Mouse (Mus musculus): ENCODE results near the gene Fkbpl.
A peak's percentile ranks its signal among the peaks of the same experiment; 100 is the strongest.

The Fkbpl gene

DNA sequence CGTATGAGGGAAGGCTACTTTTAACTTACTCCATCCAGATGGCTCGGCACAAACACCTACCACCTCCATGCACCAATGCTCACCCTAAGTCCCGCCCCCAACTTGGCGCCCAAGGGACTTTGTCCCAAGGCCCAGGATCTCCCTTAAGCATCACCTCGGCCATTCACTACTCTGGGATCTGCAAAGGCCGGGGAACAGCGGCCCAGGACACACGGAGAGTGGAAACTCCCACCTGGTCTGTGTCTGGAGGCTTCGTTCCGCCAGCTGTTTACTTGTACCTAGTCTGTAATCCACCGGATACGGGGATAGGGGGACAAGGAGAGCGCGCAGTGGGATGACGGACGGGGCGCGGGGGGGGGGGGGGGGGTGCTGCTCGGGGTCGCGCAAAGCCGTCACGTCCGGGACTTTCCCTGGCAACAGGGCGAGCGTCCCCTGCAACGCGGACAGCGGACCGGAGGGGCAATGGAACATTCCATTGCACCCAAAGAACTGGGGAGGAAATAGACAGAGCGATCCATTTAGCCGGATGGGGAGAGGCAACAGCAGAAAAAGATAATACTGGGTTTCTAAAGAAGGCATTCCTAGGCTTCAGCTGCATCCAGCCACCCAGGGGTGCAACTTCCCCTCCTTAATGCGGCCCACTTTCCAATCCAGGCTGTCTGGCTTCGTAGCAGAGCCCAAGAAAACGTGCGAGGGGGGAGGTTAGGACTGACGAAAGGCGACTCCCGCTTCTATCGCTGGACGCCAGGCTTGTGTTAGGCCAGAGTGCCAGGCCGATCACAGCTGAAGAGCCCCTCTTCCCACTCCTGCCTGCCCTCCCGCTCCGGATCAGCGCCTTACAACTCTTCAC, 17.2 kb upstream of the Fkbpl start:
- DNase-seq (ENCODE audit: low read depth, low spot score) = peak; percentile 86

DNA sequence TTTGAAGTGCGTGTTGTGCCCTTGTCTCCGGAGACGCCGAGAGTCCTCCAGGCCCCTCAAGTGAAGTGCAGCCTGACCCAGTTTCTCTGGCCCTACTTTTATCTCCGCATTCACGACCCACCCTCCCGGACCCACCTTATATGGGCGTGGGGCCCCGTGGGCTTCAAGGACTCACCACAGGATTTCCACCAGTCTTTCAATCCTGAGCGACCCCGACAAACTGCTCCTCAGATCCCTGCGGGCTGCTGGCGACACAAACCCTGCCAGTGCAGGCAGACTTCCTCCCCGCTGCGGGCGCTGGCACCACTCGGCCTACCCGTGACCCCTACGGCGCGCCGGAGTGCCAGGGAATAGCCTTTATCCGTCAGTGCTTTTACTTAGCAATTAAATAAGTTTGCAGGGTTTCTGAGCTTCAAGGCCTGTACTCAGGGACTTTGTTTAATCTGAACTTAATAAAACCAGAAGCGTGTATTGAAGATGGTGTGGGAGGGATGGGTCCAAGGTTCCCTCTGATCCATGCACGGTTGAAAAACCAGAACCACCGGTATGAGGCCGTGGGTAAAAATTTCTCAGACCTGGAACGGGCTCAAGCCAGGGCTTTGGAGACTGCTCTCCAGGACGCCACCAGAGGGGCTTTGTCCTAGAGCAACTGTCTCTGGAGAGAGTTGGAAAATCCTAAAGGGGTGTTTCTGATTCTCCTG, 16.5 kb upstream of the Fkbpl start, which contains the start of gene Ppt2:
Ppt2 (minus strand) TSS at position 568 of the 701 bp plus-strand sequence.
- DNase-seq (ENCODE audit: low read depth, low spot score) = peak; percentile 54

DNA sequence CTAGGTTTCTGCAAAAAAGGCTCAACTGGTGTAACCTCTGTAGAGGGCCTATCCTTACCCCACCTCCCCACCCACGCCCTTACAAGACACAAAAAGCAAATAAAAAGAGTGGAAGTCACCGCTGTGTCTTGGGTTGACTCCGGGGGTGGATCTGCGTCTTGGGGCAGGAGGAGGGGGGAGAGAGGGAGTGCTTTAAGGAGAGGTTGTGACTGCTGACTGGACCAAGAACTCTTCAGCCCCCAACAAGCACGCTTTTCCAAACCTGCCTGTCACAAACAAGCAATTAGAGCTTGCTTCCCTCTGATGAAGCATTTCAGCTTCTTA, 16.0 kb upstream of the Fkbpl start:
- peak; percentile 45 for DNase-seq (ENCODE audit: low read depth, low spot score)

DNA sequence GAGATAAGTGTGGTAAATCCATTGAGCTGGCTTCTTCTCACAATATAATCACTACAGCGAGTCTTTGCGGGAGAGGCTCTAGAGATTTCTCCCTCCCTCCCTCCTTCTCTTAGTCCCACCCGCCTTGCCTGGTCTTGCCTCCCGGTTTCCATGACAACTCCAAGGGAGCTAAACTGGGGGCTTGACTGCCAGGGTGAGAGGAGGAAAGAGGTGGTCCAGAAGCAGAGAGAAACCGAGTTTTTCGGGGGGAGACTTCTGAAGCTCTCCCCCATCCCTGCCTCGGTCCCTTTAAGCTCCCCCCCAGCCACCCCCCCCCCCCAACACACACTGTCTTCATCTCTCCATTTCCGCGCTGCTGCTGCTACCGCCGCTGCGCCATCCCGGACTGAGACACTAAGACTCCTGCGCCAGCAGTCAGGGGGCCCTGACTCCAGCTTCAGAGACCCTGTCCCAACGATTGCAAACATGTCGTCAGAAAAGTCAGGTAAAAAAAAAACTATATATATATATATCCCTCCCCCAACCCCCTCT, 15.3 kb upstream of the Fkbpl start, which contains the start of gene Prrt1:
Prrt1 (plus strand) TSS at position 313 of the 531 bp plus-strand sequence.
- DNase-seq (ENCODE audit: low read depth, low spot score) = peak; percentile 34

DNA sequence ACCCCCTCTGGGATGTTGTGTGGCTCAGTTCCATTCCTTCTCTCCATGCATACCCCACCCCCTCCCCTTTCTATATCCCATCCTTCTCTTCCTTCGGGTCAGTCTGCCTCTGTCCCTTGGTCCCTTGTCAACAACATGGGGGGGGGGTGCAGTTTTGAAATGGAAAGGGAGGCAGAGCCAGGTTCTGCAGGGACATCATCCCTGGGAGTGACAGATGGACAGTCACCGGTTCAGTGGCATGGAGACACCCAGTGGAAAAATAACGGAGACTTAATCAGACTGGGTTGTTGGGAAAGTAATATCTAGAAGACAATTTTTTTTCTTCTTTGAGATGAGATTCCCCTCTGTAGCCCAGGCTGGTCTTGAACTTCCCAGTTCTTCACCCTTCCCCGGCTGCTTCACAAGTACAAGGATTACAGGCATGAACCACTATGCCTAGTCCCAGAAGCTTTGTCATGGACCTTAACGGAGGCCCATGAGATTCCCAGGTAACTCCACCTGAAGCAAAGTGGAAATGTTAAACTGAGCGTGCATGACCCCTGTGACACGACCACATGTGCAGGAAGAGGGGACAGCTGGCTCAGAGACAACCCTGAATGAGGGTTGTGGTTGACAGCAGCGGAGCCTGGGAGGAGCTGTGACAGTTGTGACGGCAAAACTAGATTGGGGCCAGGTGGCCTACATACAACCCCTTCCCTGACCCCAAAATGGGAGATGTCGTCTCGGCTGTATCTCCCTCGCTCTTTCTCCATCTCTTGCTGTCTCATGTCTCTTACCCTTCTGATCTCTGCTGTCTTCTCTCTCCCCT, 14.6 kb upstream of the Fkbpl start:
- peak; percentile 76 for DNase-seq (ENCODE audit: low read depth, low spot score)

DNA sequence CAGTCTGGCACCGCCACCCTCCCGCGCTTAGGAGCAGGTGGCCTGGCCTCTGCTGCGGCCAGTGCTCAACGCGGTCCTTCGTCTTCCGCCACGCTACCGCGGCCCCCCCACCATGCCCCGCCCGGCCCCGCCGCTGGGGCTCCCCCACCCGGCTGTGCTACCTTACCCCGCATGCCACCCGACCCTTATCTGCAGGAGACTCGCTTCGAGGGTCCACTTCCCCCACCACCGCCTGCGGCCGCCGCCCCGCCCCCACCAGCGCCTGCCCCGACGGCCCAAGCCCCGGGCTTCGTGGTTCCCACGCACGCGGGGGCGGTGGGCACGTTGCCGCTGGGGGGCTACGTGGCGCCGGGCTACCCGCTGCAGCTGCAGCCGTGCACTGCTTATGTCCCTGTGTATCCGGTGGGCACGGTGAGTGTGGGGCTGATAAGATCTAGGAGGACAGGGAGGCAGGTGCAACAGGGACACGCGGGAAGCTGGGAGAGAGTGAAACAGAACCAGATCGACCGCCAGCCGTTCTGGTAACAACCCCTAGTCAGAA, 13.7 kb upstream of the Fkbpl start:
- peak; percentile 39 for DNase-seq (ENCODE audit: low read depth, low spot score)

DNA sequence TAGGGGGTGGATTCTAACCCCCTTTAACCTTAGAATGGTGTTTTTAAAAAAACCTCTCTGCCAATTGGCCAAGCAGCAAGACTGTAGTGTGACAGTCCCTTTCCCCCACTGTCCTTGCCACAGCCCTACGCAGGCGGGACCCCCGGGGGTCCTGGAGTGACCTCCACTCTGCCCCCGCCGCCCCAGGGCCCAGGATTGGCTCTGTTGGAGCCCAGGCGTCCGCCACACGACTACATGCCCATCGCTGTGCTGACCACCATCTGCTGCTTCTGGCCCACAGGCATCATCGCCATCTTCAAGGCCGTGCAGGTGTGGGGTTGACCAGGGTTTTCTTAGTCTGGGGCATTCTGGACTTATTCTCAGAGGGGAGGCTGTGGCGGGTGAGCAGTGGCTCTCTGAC, 12.9 kb upstream of the Fkbpl start:
- no peak for DNase-seq (ENCODE audit: low read depth, low spot score)

DNA sequence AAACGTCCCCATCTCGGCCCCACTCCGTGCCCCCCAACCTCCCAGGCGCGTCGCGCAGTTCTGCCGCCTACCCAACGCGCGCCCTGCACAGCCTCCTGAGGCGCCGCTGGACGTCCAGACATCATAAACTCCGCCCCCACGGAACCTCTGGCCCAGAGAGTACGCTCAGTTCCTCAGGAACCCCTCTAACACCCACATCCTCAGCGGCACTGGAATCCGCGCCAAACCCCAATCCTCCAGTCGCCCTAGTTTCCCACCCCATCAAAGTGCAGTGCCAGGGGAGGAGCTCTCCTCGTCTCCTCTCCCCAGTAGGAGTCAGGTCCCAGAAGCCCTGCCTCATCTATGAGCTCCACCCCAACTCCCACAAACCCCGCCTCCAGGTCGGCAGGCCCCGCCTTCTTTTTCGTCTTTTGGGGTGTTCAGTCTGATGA, 12.3 kb upstream of the Fkbpl start:
- peak; percentile 75 for DNase-seq (ENCODE audit: low read depth, low spot score)

DNA sequence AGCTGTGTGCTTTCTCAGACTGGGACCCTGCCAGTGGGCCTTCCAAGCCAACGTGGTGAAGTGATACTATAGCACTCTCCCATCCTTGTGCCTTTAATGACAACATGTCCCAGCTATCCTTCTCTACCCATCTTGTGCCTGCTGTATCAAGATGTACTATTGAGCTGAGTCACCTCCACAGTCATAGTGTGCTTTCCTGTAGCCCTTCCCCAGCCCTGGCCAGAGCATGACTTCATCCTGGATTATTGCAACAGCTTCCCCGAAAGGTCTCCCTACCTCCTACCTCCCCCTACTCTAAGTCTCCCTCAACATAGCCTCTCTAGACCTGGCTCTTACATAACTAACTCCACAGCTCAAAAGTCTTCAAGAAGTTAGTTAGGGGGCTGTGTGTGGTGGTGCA, 8.9 kb upstream of the Fkbpl start:
- no peak for DNase-seq (ENCODE audit: low read depth, low spot score)

DNA sequence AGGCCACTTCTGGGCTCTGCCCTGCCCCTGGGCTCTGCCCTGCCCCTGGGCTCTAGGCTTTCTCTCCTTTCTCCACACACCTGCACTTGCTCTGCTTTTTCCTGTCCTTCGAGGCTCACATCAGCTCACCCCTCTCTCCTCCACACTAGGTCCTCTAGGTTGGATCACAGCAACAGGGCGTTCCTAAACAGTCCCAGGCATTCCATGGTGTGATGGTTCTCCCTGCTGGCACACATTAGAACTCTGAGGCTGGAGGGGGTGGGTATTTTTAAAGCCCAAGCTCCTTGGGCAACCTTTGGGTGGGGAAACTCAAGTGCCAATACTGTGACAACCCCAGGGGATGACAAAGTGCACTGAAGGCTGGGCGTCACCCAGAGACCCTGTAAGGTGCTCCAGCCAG, 7.1 kb upstream of the Fkbpl start:
- DNase-seq (ENCODE audit: low read depth, low spot score) = no peak

DNA sequence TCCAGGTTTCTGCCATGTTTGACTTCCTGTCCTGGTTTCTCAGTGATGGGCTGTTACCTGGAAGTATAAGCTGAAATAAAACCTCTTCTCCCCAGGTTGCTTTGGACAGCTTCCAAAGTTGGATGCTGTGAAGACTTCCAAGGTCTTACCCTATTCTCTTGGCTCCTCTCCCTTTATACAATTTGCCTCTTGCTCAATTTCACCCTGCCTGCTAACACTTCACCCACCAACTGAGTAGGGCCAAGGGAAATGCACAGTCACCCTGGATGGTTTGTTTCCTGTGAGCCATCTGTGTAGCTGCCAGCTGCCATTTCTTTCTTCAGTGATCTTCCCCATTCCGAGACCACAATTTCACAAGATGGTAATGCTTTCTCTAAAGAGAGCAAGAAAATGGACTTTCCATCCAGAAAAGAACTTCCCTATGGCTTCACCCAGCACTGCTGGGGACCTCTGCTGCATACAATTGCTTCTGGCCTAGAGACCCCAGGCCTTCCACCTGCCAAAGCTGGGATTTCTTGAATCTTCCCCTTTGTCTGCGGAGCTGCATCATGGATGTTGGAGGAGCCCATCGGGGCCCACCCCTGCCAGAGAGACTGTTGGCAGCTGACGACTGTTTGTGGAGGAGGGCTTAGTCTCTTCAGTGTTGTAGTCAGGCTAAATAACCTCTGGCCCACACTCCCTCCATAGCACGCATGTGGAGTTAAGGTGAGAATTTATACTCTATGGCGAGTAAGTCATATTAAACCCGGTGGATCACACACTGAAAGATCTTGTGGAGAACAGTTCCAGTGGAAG, 4.9 kb upstream of the Fkbpl start:
- no peak for DNase-seq (ENCODE audit: low read depth, low spot score)

DNA sequence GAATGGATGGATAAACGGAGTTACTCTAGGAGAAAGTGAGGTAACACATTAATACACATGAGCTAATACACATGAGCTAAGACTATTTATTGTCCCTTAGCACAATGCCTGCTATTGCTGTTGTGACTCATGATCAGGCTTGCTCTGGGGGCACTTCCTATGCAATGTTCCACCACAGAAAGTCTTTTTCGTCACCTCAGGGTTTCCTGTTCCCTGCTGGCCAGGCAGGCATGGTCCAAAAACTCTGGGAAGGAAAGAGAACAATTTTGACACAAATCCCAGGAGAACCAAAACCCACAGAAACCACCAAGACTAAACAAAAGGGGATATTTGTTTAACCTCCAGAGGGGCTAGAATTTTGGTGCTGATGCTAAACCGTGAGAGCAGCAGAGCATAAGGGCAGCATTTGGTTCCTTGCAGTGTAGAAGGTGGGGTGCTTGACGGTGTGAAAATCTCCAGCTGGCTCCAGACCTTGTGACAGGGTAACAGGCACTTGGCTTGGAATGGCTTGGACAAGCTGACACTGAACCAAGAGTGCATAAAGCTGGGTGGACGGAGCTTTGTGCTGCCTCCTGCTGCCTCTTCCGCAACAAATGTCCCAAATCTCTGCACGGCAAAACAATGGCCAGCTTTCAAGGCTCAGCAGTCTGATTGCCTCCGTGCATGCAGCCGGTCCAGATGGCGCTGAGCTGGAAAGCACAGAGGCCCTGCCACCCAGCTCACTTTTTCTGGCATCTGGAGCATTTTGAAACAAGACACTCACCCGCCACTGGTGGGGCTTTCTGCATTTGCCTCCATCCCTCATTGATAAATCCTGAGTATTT, 3.6 kb upstream of the Fkbpl start:
- DNase-seq (ENCODE audit: low read depth, low spot score) = no peak

DNA sequence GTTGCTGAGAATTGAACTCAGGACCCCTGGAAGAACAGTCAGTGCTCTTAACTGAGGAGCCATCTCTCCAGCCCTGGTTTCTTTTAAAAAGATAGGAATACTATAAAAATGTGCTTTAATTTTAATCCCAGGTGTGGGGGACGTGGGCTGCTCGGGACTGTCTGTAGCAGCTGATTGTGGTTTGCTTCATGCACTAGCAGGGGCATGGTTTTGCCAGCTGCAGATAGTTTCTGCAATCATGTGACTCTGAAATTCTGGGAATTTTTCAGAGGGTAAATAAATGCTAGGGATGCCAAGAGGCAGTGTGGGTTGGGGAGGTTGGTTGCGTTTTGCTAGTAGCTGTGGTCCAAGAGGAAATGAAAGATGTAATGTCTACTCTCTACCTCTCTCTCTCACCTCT, 2.6 kb upstream of the Fkbpl start:
- no peak for DNase-seq (ENCODE audit: low read depth, low spot score)

DNA sequence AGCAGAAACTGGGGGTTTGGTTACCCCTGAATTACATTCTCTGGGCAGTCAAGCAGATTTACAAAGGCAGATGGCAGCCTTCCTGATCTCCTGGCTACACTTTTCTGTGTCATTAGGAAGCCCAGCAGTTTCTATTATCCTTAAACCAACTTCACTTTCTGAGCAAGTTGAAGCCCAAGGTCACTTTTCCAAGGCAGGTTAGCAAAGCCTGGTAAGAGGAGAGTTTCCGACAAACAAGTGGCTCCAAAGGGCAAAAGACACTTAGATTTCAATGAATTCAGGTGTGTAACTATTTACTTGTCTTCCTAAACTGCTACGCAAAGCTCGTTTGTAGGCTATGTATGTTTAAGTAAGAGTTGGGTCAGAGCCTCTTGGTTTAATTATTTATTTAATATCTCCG, 1.2 kb upstream of the Fkbpl start:
- DNase-seq (ENCODE audit: low read depth, low spot score) = no peak

DNA sequence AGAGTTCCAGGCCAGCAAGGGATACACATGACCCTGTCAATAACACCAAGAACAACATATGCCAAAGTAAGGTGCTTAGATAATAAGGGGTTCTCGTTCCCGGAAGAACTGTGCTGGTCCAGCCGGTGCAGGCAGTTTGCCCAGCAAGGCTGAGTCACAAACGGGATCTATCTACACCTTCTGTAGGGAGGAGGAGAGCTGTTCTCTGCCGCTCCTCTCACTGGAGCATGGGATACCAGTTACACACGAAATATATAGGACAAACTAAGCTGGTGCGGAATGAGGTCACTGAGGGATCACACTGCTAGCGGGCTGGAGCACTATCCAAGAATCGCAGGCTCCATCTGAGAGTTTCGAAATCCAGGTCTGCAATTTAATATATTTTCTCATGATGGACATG, 620 bp upstream of the Fkbpl start:
- DNase-seq (ENCODE audit: low read depth, low spot score) = no peak

DNA sequence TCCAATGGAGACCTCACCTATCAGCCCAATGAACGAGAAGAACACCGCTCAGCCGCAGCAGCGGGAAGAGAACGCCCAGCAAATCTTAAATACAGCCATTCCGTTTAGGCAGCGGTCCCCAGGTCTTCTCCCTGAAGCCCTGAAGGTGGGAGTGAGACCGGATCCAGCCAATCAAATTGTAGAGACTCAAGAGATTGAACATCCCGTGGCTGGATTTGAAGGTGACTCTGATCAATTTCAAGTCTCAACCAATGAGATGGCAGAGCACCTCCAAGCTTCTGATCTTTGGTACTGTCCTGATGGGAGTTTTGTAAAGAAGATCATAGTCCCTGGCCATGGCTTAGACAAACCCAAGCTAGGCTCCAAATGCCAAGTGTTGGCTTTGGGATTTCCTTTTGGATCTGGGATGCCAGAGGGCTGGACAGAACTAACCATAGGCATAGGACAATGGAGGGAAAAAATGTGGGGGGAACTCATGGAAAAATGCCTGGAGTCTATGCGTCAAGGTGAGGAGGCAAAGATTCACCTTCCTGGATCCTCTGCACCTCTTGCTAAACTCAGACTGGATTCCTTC, 779 bp downstream of the Fkbpl start:
- no peak for DNase-seq (ENCODE audit: low read depth, low spot score)

DNA sequence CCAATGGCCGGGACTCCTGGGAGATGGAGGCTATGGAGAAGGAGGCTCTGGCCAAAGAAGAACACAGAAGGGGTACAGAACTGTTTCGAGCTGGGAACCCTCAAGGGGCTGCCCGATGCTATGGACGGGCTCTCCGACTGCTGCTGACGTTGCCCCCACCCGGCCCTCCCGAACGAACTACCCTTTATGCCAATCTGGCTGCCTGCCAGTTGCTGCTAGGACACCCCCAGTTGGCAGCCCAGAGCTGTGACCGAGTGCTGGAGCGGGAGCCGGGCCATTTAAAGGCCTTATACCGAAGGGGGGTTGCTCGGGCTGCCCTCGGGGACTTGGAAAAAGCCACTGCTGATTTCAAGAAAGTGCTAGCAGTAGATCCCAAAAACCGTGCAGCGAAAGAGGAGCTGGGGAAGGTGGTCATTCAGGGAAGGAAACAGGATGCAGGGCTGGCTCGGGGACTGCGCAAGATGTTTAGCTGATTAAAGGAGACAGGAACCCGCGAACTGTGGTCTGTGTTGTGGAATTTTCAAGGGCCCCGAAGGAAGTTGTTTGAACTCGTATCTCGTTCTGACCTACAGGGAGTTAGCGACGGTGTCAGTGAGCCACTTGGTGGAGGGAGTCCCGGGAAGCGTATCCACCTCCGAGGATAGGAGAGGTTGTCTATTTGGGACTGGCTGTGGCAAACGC, 1.4 kb downstream of the Fkbpl start:
- DNase-seq (ENCODE audit: low read depth, low spot score) = no peak

DNA sequence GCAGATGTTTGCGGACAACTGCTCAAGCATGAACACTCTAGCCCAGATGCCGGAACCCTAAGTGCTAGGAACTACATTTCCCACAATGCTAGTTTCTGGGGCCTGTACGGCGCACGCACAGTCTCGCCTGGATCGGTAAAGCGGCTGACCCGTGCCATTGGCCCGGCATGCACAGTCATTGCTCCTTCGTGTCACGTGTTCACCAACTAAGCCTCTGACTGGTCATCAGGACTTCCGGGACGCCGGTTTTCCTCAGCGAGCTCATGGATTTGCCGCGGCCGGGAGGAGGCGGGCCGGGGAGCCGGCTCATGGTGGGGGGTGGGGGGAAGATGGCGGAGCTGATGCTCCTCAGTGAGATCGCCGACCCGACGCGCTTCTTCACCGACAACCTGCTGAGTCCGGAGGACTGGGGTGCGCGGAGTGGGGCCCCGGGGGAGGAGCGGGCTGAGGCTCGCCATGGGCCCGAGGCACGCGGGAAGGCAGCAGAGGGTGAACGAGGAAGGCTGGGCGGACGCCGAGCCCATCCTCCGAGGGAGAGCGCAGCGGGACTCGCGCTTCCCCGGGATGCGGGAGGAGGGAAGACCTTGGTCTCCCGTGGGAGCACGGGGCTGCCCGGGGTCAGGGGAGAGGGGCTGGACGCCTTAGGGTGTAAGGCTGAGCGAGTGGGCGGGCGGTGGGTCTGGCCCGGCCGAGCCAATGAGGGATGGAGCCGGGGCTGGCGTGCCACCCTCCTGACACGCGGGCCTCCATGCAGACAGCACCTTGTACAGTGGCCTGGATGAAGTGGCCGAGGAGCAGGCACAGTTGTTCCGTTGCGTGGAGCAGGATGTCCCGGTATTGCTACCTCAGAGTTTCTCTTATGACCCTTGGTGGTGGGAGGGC, 2.6 kb downstream of the Fkbpl start, which contains the start of gene Atf6b:
Atf6b (plus strand) TSS at position 241 of the 882 bp plus-strand sequence.
- peak; percentile 98 for DNase-seq (ENCODE audit: low read depth, low spot score)
